Mouse (Mus musculus) heart, adult 18-20 months (tissue): ENCODE measurements around the gene Gal. TPM values are rescaled to one million over a fixed set of nuclear protein-coding genes. Genes with fewer than 3 reads are reported as not detected.

Experiments used
- total RNA-seq, 2 experiments: library from RNA; stranded (reverse); gene quantifications; 2 replicates each; pipeline ENCODE4 v1.2.3; 2021

Gene Gal
- total RNA-seq, 2 experiments from 2014 or later = not detected

Other genes with a start within 250 kb of the Gal start
- 10 to 100 TPM; 94.3 to 95.8 TPM for gene Mrpl21, start 131.6 kb downstream of the Gal start, total RNA-seq
- gene Ighmbp2, start 131.5 kb downstream of the Gal start, total RNA-seq = 1 to 10 TPM; 2.6 to 3.3 TPM
- gene Cpt1a, start 92.2 kb downstream of the Gal start, total RNA-seq = 10 to 100 TPM; 39.2 to 54.4 TPM
- gene Tesmin, start 25.7 kb downstream of the Gal start, total RNA-seq = 1 to 10 TPM; 1.4 to 2.0 TPM
- gene Ppp6r3, start 161.2 kb upstream of the Gal start, total RNA-seq = 10 to 100 TPM; 69.6 to 70.7 TPM